Mouse (Mus musculus): ENCODE measurements around the gene Rnf216.

Gene Rnf216

GRCm38 (mm10) chr5:143101626-143102025 lies 11.2 kb downstream of the Rnf216 start:
- no peak for DNase-seq (ENCODE audit: low read depth, low spot score)

GRCm38 (mm10) chr5:143095256-143095655 lies 17.5 kb downstream of the Rnf216 start:
- DNase-seq (ENCODE audit: low read depth, low spot score), result no peak

- DNase-seq (ENCODE audit: low read depth, low spot score), result no peak
These were observed 19.9 kb downstream of the Rnf216 start for GRCm38 (mm10) chr5:143092891-143093290.

- no peak for DNase-seq (ENCODE audit: low read depth, low spot score)
These were observed 27.9 kb downstream of the Rnf216 start for GRCm38 (mm10) chr5:143084898-143085297.

- DNase-seq (ENCODE audit: low read depth, low spot score), result no peak
These were observed 33.0 kb downstream of the Rnf216 start for GRCm38 (mm10) chr5:143079806-143080205.

- DNase-seq (ENCODE audit: low read depth, low spot score), result no peak
These were observed 36.1 kb downstream of the Rnf216 start for GRCm38 (mm10) chr5:143076603-143077143.

- no peak for DNase-seq (ENCODE audit: low read depth, low spot score)
These were observed 36.8 kb downstream of the Rnf216 start for GRCm38 (mm10) chr5:143075987-143076386.

- no peak for DNase-seq (ENCODE audit: low read depth, low spot score)
These were observed 43.7 kb downstream of the Rnf216 start for GRCm38 (mm10) chr5:143069048-143069447.

- no peak for DNase-seq (ENCODE audit: low read depth, low spot score)
These were observed 44.4 kb downstream of the Rnf216 start for GRCm38 (mm10) chr5:143068382-143068781.

- peak; percentile 64 for DNase-seq (ENCODE audit: low read depth, low spot score)
These were observed 46.2 kb downstream of the Rnf216 start for GRCm38 (mm10) chr5:143066551-143066958.

- no peak for DNase-seq (ENCODE audit: low read depth, low spot score)
These were observed 46.7 kb downstream of the Rnf216 start for GRCm38 (mm10) chr5:143066096-143066495.

- no peak for DNase-seq (ENCODE audit: low read depth, low spot score)
These were observed 47.6 kb downstream of the Rnf216 start for GRCm38 (mm10) chr5:143065230-143065629.

- DNase-seq (ENCODE audit: low read depth, low spot score), result no peak
These were observed 50.5 kb downstream of the Rnf216 start for GRCm38 (mm10) chr5:143062251-143062650.

- no peak for DNase-seq (ENCODE audit: low read depth, low spot score)
These were observed 51.3 kb downstream of the Rnf216 start for GRCm38 (mm10) chr5:143061511-143061910.

GRCm38 (mm10) chr5:143060774-143061385 lies 51.9 kb downstream of the Rnf216 start:
- no peak for DNase-seq (ENCODE audit: low read depth, low spot score)

GRCm38 (mm10) chr5:143059958-143060357 lies 52.8 kb downstream of the Rnf216 start:
- no peak for DNase-seq (ENCODE audit: low read depth, low spot score)

- DNase-seq (ENCODE audit: low read depth, low spot score), result no peak
These were observed 53.6 kb downstream of the Rnf216 start for GRCm38 (mm10) chr5:143059182-143059581.

- DNase-seq (ENCODE audit: low read depth, low spot score), result no peak
These were observed 54.1 kb downstream of the Rnf216 start for GRCm38 (mm10) chr5:143058675-143059074.

- no peak for DNase-seq (ENCODE audit: low read depth, low spot score)
These were observed 54.6 kb downstream of the Rnf216 start for GRCm38 (mm10) chr5:143058208-143058607.

- DNase-seq (ENCODE audit: low read depth, low spot score), result no peak
These were observed 55.0 kb downstream of the Rnf216 start for GRCm38 (mm10) chr5:143057753-143058152.

- no peak for DNase-seq (ENCODE audit: low read depth, low spot score)
These were observed 56.5 kb downstream of the Rnf216 start for GRCm38 (mm10) chr5:143056191-143056880.

- DNase-seq (ENCODE audit: low read depth, low spot score), result no peak
These were observed 57.2 kb downstream of the Rnf216 start for GRCm38 (mm10) chr5:143055501-143056125.

GRCm38 (mm10) chr5:143054703-143055102 lies 58.1 kb downstream of the Rnf216 start:
- DNase-seq (ENCODE audit: low read depth, low spot score), result no peak
